Mouse (Mus musculus): ENCODE data around the gene Arhgap32. TPM values are rescaled to one million over a fixed set of nuclear protein-coding genes. Genes with fewer than 3 reads are reported as not detected.

The Arhgap32 gene
- polyA plus RNA-seq, 1 experiment, result 28.4 TPM

GRCm38 (mm10) chr9:32240449-32240848, 124.5 kb downstream of the Arhgap32 start:
- TF ChIP-seq POLR2A (IDR thresholded peaks at IDR 0.05; ENCODE audit: low read depth, low read length) (no peak), CTCF (IDR thresholded peaks at IDR 0.05; ENCODE audit: borderline replicate concordance, insufficient read depth, low read length) (no peak)
- H3K4me3 ChIP-seq (ENCODE audit: insufficient read depth, low read length), result no peak overlapping the region

GRCm38 (mm10) chr9:32241637-32242199, 125.8 kb downstream of the Arhgap32 start:
- TF ChIP-seq POLR2A (IDR thresholded peaks at IDR 0.05; ENCODE audit: low read depth, low read length) (no peak), CTCF (IDR thresholded peaks at IDR 0.05; ENCODE audit: borderline replicate concordance, insufficient read depth, low read length) (no peak)
- Histone ChIP-seq H3K4me1 (ENCODE audit: control insufficient read depth, insufficient read depth, low read length) (no peaks in the 10 kb centered on the region), H3K4me3 (ENCODE audit: insufficient read depth, low read length) (no peak overlapping the region), H3K27ac (ENCODE audit: insufficient read depth, low read length) (no peak overlapping the region)

More at GRCm38 (mm10) chr9:32240449-32240848, 124.5 kb downstream of the Arhgap32 start:
- Histone ChIP-seq H3K4me1 (ENCODE audit: control insufficient read depth, insufficient read depth, low read length) (no peaks in the 10 kb centered on the region), H3K27ac (ENCODE audit: insufficient read depth, low read length) (no peak overlapping the region)

GRCm38 (mm10) chr9:32242921-32243617, 127.1 kb downstream of the Arhgap32 start:
- H3K4me3 ChIP-seq (ENCODE audit: insufficient read depth, low read length), result no peak overlapping the region
- TF ChIP-seq CTCF (IDR thresholded peaks at IDR 0.05; ENCODE audit: borderline replicate concordance, insufficient read depth, low read length) (no peak), POLR2A (IDR thresholded peaks at IDR 0.05; ENCODE audit: low read depth, low read length) (no peak)
- H3K27ac ChIP-seq (ENCODE audit: insufficient read depth, low read length), result no peak overlapping the region
- no peaks in the 10 kb centered on the region for H3K4me1 ChIP-seq (ENCODE audit: control insufficient read depth, insufficient read depth, low read length)

- Histone ChIP-seq H3K4me3 (ENCODE audit: insufficient read depth, low read length) (no peak overlapping the region), H3K4me1 (ENCODE audit: control insufficient read depth, insufficient read depth, low read length) (no peaks in the 10 kb centered on the region), H3K27ac (ENCODE audit: insufficient read depth, low read length) (no peak overlapping the region)
- TF ChIP-seq CTCF (IDR thresholded peaks at IDR 0.05; ENCODE audit: borderline replicate concordance, insufficient read depth, low read length), result no peak
- no peak for TF ChIP-seq POLR2A (IDR thresholded peaks at IDR 0.05; ENCODE audit: low read depth, low read length)
Observed at GRCm38 (mm10) chr9:32245237-32245636, 129.3 kb downstream of the Arhgap32 start.

- H3K4me3 ChIP-seq (ENCODE audit: insufficient read depth, low read length), result no peak overlapping the region
- TF ChIP-seq POLR2A (IDR thresholded peaks at IDR 0.05; ENCODE audit: low read depth, low read length) (no peak), CTCF (IDR thresholded peaks at IDR 0.05; ENCODE audit: borderline replicate concordance, insufficient read depth, low read length) (no peak)
- H3K4me1 ChIP-seq (ENCODE audit: control insufficient read depth, insufficient read depth, low read length), result no peaks in the 10 kb centered on the region
- H3K27ac ChIP-seq (ENCODE audit: insufficient read depth, low read length), result no peak overlapping the region
Observed at GRCm38 (mm10) chr9:32246123-32246716, 130.3 kb downstream of the Arhgap32 start.

- Histone ChIP-seq H3K4me3 (ENCODE audit: insufficient read depth, low read length) (no peak overlapping the region), H3K27ac (ENCODE audit: insufficient read depth, low read length) (no peak overlapping the region), H3K4me1 (ENCODE audit: control insufficient read depth, insufficient read depth, low read length) (no peaks in the 10 kb centered on the region; the same call in 1 of the 2 replicates)
- TF ChIP-seq POLR2A (IDR thresholded peaks at IDR 0.05; ENCODE audit: low read depth, low read length), result no peak
- TF ChIP-seq CTCF (IDR thresholded peaks at IDR 0.05; ENCODE audit: borderline replicate concordance, insufficient read depth, low read length), result no peak
Observed at GRCm38 (mm10) chr9:32250486-32250885, 134.6 kb downstream of the Arhgap32 start.

GRCm38 (mm10) chr9:32253721-32254120, 137.8 kb downstream of the Arhgap32 start:
- peak overlapping the region; percentile 68; the same call in 1 of the 2 replicates for H3K27ac ChIP-seq (ENCODE audit: insufficient read depth, low read length)
- no peaks in the 10 kb centered on the region; the same call in 1 of the 2 replicates for H3K4me1 ChIP-seq (ENCODE audit: control insufficient read depth, insufficient read depth, low read length)
- TF ChIP-seq CTCF (IDR thresholded peaks at IDR 0.05; ENCODE audit: borderline replicate concordance, insufficient read depth, low read length), result no peak
- no peak for TF ChIP-seq POLR2A (IDR thresholded peaks at IDR 0.05; ENCODE audit: low read depth, low read length)
- no peak overlapping the region for H3K4me3 ChIP-seq (ENCODE audit: insufficient read depth, low read length)

GRCm38 (mm10) chr9:32257365-32257764, 141.4 kb downstream of the Arhgap32 start:
- Histone ChIP-seq H3K4me3 (ENCODE audit: insufficient read depth, low read length) (no peak overlapping the region), H3K27ac (ENCODE audit: insufficient read depth, low read length) (no peak overlapping the region), H3K4me1 (ENCODE audit: control insufficient read depth, insufficient read depth, low read length) (no peaks in the 10 kb centered on the region; the same call in 1 of the 2 replicates)
- TF ChIP-seq CTCF (IDR thresholded peaks at IDR 0.05; ENCODE audit: borderline replicate concordance, insufficient read depth, low read length) (no peak), POLR2A (IDR thresholded peaks at IDR 0.05; ENCODE audit: low read depth, low read length) (no peak)

GRCm38 (mm10) chr9:32257882-32258281, 141.9 kb downstream of the Arhgap32 start:
- Histone ChIP-seq H3K27ac (ENCODE audit: insufficient read depth, low read length) (no peak overlapping the region), H3K4me1 (ENCODE audit: control insufficient read depth, insufficient read depth, low read length) (no peaks in the 10 kb centered on the region; the same call in 1 of the 2 replicates), H3K4me3 (ENCODE audit: insufficient read depth, low read length) (no peak overlapping the region)
- TF ChIP-seq CTCF (IDR thresholded peaks at IDR 0.05; ENCODE audit: borderline replicate concordance, insufficient read depth, low read length) (no peak), POLR2A (IDR thresholded peaks at IDR 0.05; ENCODE audit: low read depth, low read length) (no peak)
